Comparison of ENCODE assay signal across 2 mouse cellular contexts in the genomic region with DNA sequence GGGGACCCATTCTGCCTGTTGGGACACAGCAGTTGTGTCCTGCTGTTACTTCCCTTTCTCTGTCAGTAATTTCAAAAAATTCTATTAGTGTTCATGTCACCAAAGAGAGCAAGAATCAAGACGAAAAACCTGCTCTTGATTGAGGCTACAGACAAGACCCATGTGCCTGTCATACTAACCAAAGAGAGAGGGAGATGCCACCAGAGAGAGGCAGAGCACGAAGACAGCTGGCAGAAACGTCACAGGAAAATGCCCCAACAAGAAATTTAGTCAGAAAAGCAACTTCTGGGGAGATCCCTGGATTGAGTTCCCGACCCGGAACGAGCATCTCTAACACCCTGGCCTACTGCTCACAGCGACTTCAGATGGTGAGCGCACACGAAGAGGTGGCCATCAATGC.
A peak's percentile ranks its signal among the peaks of the same experiment; 100 is the strongest.
TF ChIP-seq lines count a peak whose summit lies in the region.

No protein-coding gene starts in this region.

TF ChIP-seq in CH12.LX, 34 proteins besides CTCF, POLR2A, EP300 and RAD21 (continued from another document):
- TF ChIP-seq CHD1 (IDR thresholded peaks at IDR 0.05; ENCODE audit: low read depth, low read length) (no peak), UBTF (IDR thresholded peaks at IDR 0.05; ENCODE audit: low read depth, low read length) (no peak), ZMIZ1 (IDR thresholded peaks at IDR 0.05; ENCODE audit: low read depth, low read length) (no peak), NELFE (IDR thresholded peaks at IDR 0.05; ENCODE audit: low read depth, low read length) (no peak), ELF1 (IDR thresholded peaks at IDR 0.05; ENCODE audit: low read depth, low read length) (peak; percentile 35; the same call in 1 of the 2 replicates), MAX (IDR thresholded peaks at IDR 0.05; ENCODE audit: low read length) (peak; percentile 59; the same call in 1 of the 2 replicates), JUND (conservative IDR thresholded peaks at IDR 0.05; ENCODE audit: low read depth, low read length) (no peak), SIN3A (IDR thresholded peaks at IDR 0.05; ENCODE audit: low read length) (no peak)

TF ChIP-seq in myocyte, 11 proteins besides CTCF, POLR2A, EP300 and RAD21 (continued from another document):
- TF ChIP-seq E2F4 (IDR thresholded peaks at IDR 0.05; ENCODE audit: insufficient read depth) = no peak
